Mouse (Mus musculus): ENCODE data around the gene Scgb2b24. TPM values are rescaled to one million over a fixed set of nuclear protein-coding genes. Genes with fewer than 3 reads are reported as not detected.

The Scgb2b24 gene
- polyA plus RNA-seq (2012; rRNA removed): not detected in 2 replicates
- not detected in 2 replicates for polyA plus RNA-seq (2014; fragmentation: Nextera tagmentation; extraction: Ambion mirVana)

DNA sequence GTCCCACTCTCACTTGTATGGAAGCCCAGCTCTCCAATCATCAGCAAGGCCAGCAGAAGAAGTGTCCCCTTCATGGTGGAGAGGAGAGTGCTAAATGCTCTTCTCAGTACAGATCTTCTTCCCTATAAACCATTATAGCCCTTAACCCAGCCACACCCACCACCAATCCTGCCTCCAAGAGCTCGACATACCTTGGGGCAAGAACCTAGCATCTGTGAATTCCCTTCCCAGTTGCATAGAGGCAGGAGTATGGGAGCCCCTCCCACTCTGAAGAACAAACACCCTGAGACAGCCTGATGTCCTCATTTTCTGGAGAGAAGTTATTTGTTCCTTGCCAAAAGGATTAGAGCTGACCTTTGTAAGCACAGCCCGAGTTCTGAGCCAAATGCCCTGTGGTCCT, at the start of gene Scgb2b24:
TSS of gene Scgb2b24 (minus strand) at position 101 of the 400 bp plus-strand sequence.
- 75% methylated on average over 2 of the region's 2 CpGs for WGBS

GRCm38 (mm10) chr7:33743499-33743898, 4.4 kb upstream of the Scgb2b24 start, which contains the start of gene Scgb1b24:
TSS of gene Scgb1b24 (plus strand) at chr7:33743799.
- DNase-seq (ENCODE audit: low spot score) (no peak), ATAC-seq (ENCODE audit: low FRiP score, low read depth) (no peak)
- WGBS: 78% methylated on average over 3 of the region's 3 CpGs
- no peak within 1 kb of the TSS for H3K27ac ChIP-seq (replicated peaks; ENCODE audit: low read depth, low read length)
- H3K36me3 ChIP-seq (ENCODE audit: control insufficient read depth, insufficient read depth, low read length): no peaks in the 10 kb centered on the region
- H3K9me3 ChIP-seq (ENCODE audit: control insufficient read depth, low read length): no peaks in the 10 kb centered on the region; the same call in 1 of the 2 replicates
- no peak within 1 kb of the TSS for H3K4me2 ChIP-seq (replicated peaks; ENCODE audit: low read depth, low read length, severe bottlenecking)
- TF ChIP-seq POLR2A (IDR thresholded peaks at IDR 0.05; ENCODE audit: borderline replicate concordance, extremely low read depth, insufficient read depth, insufficient read length): no peak
- no peak within 1 kb of the TSS for H3K4me3 ChIP-seq (replicated peaks; ENCODE audit: low read length)
- no peaks in the 10 kb centered on the region for H3K27me3 ChIP-seq (ENCODE audit: control insufficient read depth, insufficient read depth, low read length)
- H3K9ac ChIP-seq (ENCODE audit: low read depth, low read length, severe bottlenecking): no peak within 1 kb of the TSS
- H3K4me1 ChIP-seq (ENCODE audit: control insufficient read depth, insufficient read depth, low read length): no peaks in the 10 kb centered on the region

More for the DNA sequence above, at the start of gene Scgb2b24:
- Histone ChIP-seq H3K9me3 (ENCODE audit: control insufficient read depth, low read length) (peaks cover 21% of the 10 kb centered on the region; the same call in 1 of the 2 replicates), H3K27me3 (ENCODE audit: control insufficient read depth, insufficient read depth, low read length) (no peaks in the 10 kb centered on the region), H3K4me3 (replicated peaks; ENCODE audit: low read length) (no peak within 1 kb of the TSS), H3K4me1 (ENCODE audit: control insufficient read depth, insufficient read depth, low read length) (no peaks in the 10 kb centered on the region), H3K9ac (ENCODE audit: low read depth, low read length, severe bottlenecking) (no peak within 1 kb of the TSS), H3K27ac (replicated peaks; ENCODE audit: low read depth, low read length) (no peak within 1 kb of the TSS), H3K36me3 (ENCODE audit: control insufficient read depth, insufficient read depth, low read length) (no peaks in the 10 kb centered on the region), H3K4me2 (replicated peaks; ENCODE audit: low read depth, low read length, severe bottlenecking) (no peak within 1 kb of the TSS)
- ATAC-seq (ENCODE audit: low FRiP score, low read depth) (no peak), DNase-seq (ENCODE audit: low spot score) (no peak)
- no peak for TF ChIP-seq POLR2A (IDR thresholded peaks at IDR 0.05; ENCODE audit: borderline replicate concordance, extremely low read depth, insufficient read depth, insufficient read length)

DNA sequence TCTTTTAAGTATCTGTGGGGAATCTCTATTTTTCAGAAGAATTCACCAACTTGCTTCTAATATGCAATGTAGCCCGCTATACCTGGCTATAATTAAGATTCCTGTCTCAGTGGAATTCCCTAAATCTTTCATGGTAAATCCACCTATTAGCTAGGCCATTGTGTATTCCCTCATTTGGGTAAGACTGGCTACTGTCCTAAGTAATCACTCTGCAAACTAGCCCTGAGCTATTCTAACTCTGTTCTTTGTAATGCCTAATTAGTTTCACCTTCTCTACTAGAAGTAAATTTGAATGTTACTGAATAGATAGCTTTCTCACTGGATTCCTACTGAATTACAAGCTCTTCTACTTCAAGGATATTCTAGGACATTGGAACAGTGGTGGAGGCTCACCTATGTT, 49.2 kb downstream of the Scgb2b24 start:
- WGBS: 26% methylated on average over 1 of the region's 1 CpGs
- H3K27ac ChIP-seq (replicated peaks; ENCODE audit: low read depth, low read length): no peak overlapping the region
- no peak overlapping the region for H3K4me2 ChIP-seq (replicated peaks; ENCODE audit: low read depth, low read length, severe bottlenecking)
- ATAC-seq (ENCODE audit: low FRiP score, low read depth) (no peak), DNase-seq (ENCODE audit: low spot score) (no peak)
- no peaks in the 10 kb centered on the region for H3K4me1 ChIP-seq (ENCODE audit: control insufficient read depth, insufficient read depth, low read length)
- TF ChIP-seq POLR2A (IDR thresholded peaks at IDR 0.05; ENCODE audit: borderline replicate concordance, extremely low read depth, insufficient read depth, insufficient read length): no peak
- H3K36me3 ChIP-seq (ENCODE audit: control insufficient read depth, insufficient read depth, low read length): no peaks in the 10 kb centered on the region
- peaks cover 29% of the 10 kb centered on the region for H3K9me3 ChIP-seq (ENCODE audit: control insufficient read depth, low read length)
- no peaks in the 10 kb centered on the region for H3K27me3 ChIP-seq (ENCODE audit: control insufficient read depth, insufficient read depth, low read length)
- no peak overlapping the region for H3K9ac ChIP-seq (ENCODE audit: low read depth, low read length, severe bottlenecking)
- H3K4me3 ChIP-seq (replicated peaks; ENCODE audit: low read length): no peak overlapping the region

Other genes with a start within 250 kb of the Scgb2b24 start
- gene Scgb2b21, start 218.9 kb downstream of the Scgb2b24 start, polyA plus RNA-seq (2012; rRNA removed): not detected in 2 replicates
- gene Scgb2b21, start 218.9 kb downstream of the Scgb2b24 start, polyA plus RNA-seq (2014; fragmentation: Nextera tagmentation; extraction: Ambion mirVana): not detected in 2 replicates
- not detected in 2 replicates for gene Scgb1b24, start 4.5 kb upstream of the Scgb2b24 start, polyA plus RNA-seq (2012; rRNA removed)
- gene Scgb1b24, start 4.5 kb upstream of the Scgb2b24 start, polyA plus RNA-seq (2014; fragmentation: Nextera tagmentation; extraction: Ambion mirVana): not detected in 2 replicates
- gene Scgb2b26, start 205.7 kb upstream of the Scgb2b24 start, polyA plus RNA-seq (2012; rRNA removed): not detected in 2 replicates
- not detected in 2 replicates for gene Scgb2b26, start 205.7 kb upstream of the Scgb2b24 start, polyA plus RNA-seq (2014; fragmentation: Nextera tagmentation; extraction: Ambion mirVana)

All from limb, embryonic 14.5 days (tissue).